Mouse (Mus musculus) hindbrain, embryonic 10.5 days (tissue): Measurements from ENCODE around the gene Il18. TPM values are rescaled to one million over a fixed set of nuclear protein-coding genes. Genes with fewer than 3 reads are reported as not detected.

ENCODE experiments used
- DNase-seq: peaks from one replicate; pipeline ENCODE4 v3.0.0-alpha.2; 2017; ENCODE audit warnings: low spot score
- H3K27ac ChIP-seq: fragments of 300-500 bp; sonication (generic); 2 replicates; pipeline ENCODE4 v1.5.1; 2016; ENCODE audit warnings: mild to moderate bottlenecking, moderate library complexity
- H3K27me3 ChIP-seq: fragments of 300-500 bp; sonication (generic); 2 replicates; pipeline ENCODE4 v1.6.1; 2016; ENCODE audit warnings: mild to moderate bottlenecking; ENCODE audit not compliant: poor library complexity, insufficient read depth, severe bottlenecking
- H3K36me3 ChIP-seq: fragments of 300-500 bp; sonication (generic); 2 replicates; pipeline ENCODE4 v1.6.1; 2016; ENCODE audit warnings: mild to moderate bottlenecking, moderate library complexity
- H3K4me1 ChIP-seq: fragments of 300-500 bp; sonication (generic); replicated peaks from 2 replicates; pipeline ENCODE4 v1.6.1; 2016; ENCODE audit warnings: mild to moderate bottlenecking
- H3K4me3 ChIP-seq: fragments of 300-500 bp; sonication (generic); 2 replicates; pipeline ENCODE4 v1.5.1; 2016; ENCODE audit warnings: mild to moderate bottlenecking, moderate library complexity
- H3K9me3 ChIP-seq: fragments of 300-500 bp; sonication (generic); 2 replicates; pipeline ENCODE4 v1.6.1; 2016; ENCODE audit warnings: mild to moderate bottlenecking, moderate library complexity
- WGBS: fragments of 180-500 bp; shearing (Covaris S2); methylation state at CpG from one replicate; pipeline ENCODE4 v1.1.7; 2016; 5-methylcytosine and 5-hydroxymethylcytosine counted together
- polyA plus RNA-seq: library from polyadenylated mRNA; unstranded; fragments of >200 nt; fragmentation: Nextera tagmentation; extraction: Ambion mirVana; gene quantifications from 2 replicates; pipeline ENCODE4 v1.2.1, GENCODE M21; 2016

Gene Il18
- polyA plus RNA-seq, 1 experiment from 2014 or later, result 5.9 TPM

DNA sequence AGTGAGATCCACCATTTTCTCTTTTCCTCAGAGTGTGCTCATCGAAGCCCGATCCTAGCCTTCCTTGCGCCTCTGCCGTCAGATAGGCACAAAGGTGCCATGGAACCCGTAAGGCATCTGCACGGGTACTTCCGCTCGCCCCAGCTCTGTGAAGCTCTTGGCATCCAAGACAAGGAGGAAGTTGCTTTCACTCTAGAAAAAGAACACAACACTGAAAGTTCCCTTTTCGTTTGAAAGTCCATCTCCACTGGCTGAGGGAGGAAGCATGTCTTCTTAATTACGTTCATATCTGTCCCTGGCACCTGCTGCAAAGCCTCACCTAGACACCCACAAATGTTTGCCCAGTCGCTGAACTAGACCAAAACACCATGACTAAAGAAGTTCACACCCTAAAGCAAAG, 21.3 kb upstream of the Il18 start:
- H3K4me3 ChIP-seq, result no peak overlapping the region
- H3K36me3 ChIP-seq, result no peaks in the 10 kb centered on the region
- WGBS, result 86% methylated on average over 11 of the region's 11 CpGs
- no peak for DNase-seq
- H3K9me3 ChIP-seq, result no peaks in the 10 kb centered on the region
- H3K27me3 ChIP-seq, result no peaks in the 10 kb centered on the region
- H3K27ac ChIP-seq, result no peak overlapping the region
- no peaks in the 10 kb centered on the region for H3K4me1 ChIP-seq

DNA sequence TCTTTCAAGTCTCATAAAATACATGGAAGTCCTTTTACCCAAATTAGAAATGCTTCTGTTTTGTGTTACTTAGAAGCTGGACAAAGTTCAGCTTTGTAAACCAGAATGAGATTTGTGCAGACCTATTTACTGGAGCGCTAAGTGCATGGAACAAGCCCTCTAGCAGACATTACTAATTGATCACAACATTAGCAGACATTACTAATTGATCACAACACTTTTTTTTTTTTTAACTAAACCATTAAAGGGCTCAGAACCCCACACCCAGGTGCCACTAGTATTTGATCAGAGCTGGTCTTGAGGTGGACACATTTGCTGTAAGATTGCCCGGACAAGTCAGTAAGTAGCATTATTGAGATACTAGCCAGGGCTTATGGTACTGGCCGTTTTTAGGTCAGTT, 20.8 kb upstream of the Il18 start:
- no peaks in the 10 kb centered on the region for H3K36me3 ChIP-seq
- no peak overlapping the region for H3K4me3 ChIP-seq
- no peak for DNase-seq
- no peak overlapping the region for H3K27ac ChIP-seq
- no peaks in the 10 kb centered on the region for H3K27me3 ChIP-seq
- H3K4me1 ChIP-seq, result no peaks in the 10 kb centered on the region
- WGBS, result 78% methylated on average over 3 of the region's 3 CpGs
- H3K9me3 ChIP-seq, result no peaks in the 10 kb centered on the region

DNA sequence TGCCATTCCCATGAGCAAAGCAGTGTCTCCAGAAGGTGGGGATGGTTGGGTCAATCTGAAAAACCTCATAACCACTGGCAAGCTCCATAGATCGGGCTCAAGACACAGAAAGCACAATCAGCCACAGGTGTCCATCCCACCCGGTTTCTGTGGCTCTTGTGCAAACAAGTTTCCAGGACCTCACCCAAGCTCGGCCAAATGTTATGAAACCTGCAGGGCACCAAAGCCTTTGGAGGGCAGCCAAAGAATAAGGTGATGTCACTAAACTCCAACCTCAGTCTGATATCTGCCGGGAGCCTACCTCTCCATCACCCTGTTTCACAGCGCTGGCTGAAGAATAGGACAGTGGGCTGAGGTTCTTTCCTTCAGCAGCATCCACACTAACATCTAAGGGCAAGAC, 18.7 kb upstream of the Il18 start:
- Histone ChIP-seq H3K4me1 (no peaks in the 10 kb centered on the region), H3K27me3 (no peaks in the 10 kb centered on the region), H3K27ac (no peak overlapping the region), H3K36me3 (no peaks in the 10 kb centered on the region), H3K4me3 (no peak overlapping the region), H3K9me3 (no peaks in the 10 kb centered on the region)
- WGBS, result 90% methylated on average over 5 of the region's 5 CpGs
- DNase-seq, result no peak

DNA sequence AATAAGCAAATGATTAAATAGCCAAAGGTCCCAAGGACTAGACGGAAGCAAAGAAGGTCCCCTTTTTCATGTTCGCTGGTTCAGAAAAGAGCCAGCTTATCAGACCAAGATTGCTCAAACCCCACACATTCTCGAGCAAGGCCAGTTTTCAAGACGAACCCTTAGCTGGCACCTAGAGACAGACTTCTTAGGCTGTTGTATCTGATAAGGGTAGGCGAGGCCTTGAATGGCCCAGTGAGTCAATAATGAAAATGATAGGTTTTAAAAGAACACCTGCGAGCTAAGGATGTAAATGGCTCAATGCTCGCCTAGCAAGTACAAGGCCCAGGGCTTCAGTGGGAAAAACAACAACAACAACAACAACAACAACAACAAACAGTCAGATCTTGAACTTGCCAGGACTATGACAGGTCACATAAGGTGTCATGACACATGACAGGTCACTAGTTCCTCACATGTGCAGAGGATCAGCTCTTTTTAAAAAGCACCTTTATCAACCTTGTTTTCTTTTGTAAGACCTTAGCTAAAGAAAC, 18.0 kb upstream of the Il18 start:
- H3K27ac ChIP-seq, result no peak overlapping the region
- H3K27me3 ChIP-seq, result no peaks in the 10 kb centered on the region
- WGBS, result 79% methylated on average over 7 of the region's 7 CpGs
- H3K4me3 ChIP-seq, result no peak overlapping the region
- no peaks in the 10 kb centered on the region for H3K9me3 ChIP-seq
- DNase-seq, result no peak
- H3K36me3 ChIP-seq, result no peaks in the 10 kb centered on the region
- H3K4me1 ChIP-seq, result no peaks in the 10 kb centered on the region

DNA sequence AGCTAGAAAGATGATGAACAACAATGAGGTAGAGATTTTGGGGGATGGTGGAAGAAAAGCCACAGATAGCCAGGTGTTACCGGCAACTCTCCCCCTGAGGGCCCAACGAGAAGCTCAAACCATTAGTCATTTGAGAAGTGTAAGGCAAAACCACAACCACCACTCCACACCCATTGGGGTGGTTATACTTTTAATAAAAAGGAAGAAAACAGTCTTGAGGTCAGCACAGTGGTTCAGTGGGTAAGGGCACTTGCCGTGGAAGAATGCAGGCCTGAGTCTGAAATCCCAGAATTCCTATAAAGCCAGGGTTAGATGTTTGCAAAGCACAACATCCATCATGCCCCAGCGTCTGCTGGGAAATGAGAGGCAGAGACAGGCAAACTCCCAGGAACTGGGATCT, 17.3 kb upstream of the Il18 start:
- Histone ChIP-seq H3K36me3 (no peaks in the 10 kb centered on the region), H3K4me1 (no peaks in the 10 kb centered on the region), H3K27me3 (no peaks in the 10 kb centered on the region), H3K9me3 (no peaks in the 10 kb centered on the region), H3K27ac (no peak overlapping the region), H3K4me3 (no peak overlapping the region)
- DNase-seq, result no peak
- 88% methylated on average over 4 of the region's 4 CpGs for WGBS

DNA sequence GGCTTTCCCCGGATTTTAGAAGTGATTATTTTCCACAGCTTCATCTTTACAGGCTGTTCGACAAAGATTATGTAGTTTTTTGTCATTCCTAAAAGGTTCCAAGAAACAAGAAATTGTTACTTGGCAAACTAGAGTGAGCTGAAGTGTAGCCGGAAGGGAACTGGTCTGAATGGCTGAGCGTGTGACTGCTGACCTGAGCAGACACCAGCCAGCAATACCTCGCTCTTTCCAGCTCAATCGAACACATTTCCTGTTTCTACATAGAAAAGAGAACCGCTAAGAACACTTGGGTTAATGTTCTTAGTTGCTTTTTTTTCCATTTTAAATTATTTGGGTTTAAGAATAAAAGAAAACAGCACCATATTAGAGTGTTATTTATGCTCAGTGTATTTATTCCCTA, 14.5 kb upstream of the Il18 start:
- H3K36me3 ChIP-seq, result no peaks in the 10 kb centered on the region
- WGBS, result 78% methylated on average over 7 of the region's 7 CpGs
- H3K4me1 ChIP-seq, result no peaks in the 10 kb centered on the region
- H3K9me3 ChIP-seq, result no peaks in the 10 kb centered on the region
- no peak for DNase-seq
- H3K4me3 ChIP-seq, result no peak overlapping the region
- no peaks in the 10 kb centered on the region for H3K27me3 ChIP-seq
- no peak overlapping the region for H3K27ac ChIP-seq

DNA sequence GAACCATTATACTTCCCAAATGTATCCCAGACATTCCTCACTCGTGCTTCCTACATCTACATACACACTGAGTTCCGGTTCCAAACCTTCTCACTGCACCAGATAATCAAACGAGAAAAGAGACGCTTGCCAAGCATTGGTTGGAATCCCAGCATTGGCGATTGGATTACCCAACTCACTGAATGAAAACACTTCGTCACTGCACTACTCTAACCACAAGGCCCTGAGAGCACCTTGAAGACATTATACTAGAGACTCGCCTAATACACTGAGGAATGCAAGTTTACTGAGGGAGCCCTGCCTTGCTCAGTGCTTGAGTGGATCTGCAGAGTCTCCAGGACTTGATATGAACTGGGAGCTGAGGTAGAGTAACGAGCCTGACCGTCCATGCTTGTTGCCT, 12.2 kb upstream of the Il18 start:
- Histone ChIP-seq H3K9me3 (no peaks in the 10 kb centered on the region), H3K4me1 (no peaks in the 10 kb centered on the region), H3K36me3 (no peaks in the 10 kb centered on the region), H3K27ac (no peak overlapping the region), H3K27me3 (no peaks in the 10 kb centered on the region), H3K4me3 (no peak overlapping the region)
- 80% methylated on average over 9 of the region's 9 CpGs for WGBS
- no peak for DNase-seq

DNA sequence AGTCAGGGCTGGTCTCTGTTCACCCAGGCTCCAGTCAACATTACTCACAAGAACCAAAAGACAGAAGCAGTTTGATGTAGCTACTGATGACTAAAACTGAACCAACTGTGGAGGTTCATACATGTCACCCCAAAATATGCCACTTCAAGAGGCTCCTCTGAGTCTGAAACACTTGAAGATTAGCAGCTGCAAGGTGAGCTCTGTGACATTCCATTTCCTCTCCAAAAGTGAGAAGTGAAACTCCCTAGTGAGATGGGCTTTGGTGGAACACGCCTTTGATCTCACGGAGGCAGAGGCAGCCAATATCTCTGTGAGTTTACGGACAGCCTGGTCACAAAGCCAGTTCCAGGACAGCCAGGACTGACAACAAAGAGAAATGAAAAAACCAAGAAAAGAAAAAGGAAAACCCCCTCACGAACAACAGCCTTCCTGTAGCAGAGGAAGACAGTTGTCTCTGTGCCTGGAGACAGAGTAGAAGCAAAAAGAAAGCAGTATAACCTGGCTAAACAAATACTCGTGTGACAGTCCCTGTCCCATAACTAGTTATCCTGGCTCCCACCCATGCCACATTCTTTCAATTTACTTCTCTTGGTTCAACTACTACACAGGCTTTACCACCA, 6.7 kb upstream of the Il18 start:
- Histone ChIP-seq H3K36me3 (no peaks in the 10 kb centered on the region), H3K4me1 (no peaks in the 10 kb centered on the region), H3K9me3 (no peaks in the 10 kb centered on the region), H3K4me3 (no peak overlapping the region), H3K27ac (no peak overlapping the region), H3K27me3 (no peaks in the 10 kb centered on the region)
- 59% methylated on average over 5 of the region's 5 CpGs for whole genome bisulfite sequencing
- DNase-seq, result no peak

DNA sequence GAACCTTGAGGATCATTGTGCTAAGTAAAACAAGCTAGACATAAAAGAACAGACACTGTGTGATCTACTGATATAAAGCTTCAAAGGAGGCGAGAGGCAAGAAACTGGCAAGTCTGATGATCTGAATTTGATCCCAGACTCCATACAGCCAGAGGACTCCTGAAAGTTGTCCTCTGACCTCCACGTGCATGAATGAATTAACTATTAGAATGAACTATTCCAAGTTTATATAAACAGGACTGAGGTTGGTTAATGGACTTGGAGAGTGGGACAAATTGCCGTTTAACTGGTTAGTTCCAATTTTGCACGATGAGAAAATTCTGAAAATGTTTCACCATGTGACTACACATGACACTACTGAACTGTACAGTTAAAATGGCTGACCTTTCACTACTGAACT, 5.7 kb upstream of the Il18 start:
- WGBS, result 90% methylated on average over 4 of the region's 4 CpGs
- no peaks in the 10 kb centered on the region for H3K9me3 ChIP-seq
- H3K4me1 ChIP-seq, result peaks cover under 1% of the 10 kb centered on the region; the same call in 1 of the 2 replicates
- no peak overlapping the region for H3K4me3 ChIP-seq
- no peaks in the 10 kb centered on the region for H3K36me3 ChIP-seq
- no peak overlapping the region for H3K27ac ChIP-seq
- no peaks in the 10 kb centered on the region for H3K27me3 ChIP-seq
- DNase-seq, result no peak

DNA sequence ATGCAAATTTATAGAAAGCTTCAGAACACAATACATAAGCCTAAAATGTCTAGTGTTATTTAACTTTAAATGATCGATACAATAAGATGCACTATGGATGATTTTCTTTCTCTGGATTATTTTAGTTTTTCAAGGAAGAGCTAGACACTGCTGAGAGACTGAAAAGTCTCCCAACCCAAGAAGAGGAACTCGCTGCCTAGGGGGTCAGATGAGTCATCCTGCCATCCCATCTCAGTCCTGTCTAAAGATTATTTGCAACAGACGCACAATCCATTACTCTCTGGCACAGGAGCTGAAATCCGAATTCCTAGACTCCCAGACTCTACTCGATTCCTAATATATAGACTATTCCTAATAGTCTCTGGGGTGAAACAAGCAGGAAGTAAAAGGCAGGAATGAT, 2.4 kb upstream of the Il18 start:
- Histone ChIP-seq H3K27me3 (no peaks in the 10 kb centered on the region), H3K36me3 (no peaks in the 10 kb centered on the region), H3K4me3 (no peak overlapping the region), H3K4me1 (peaks cover 15% of the 10 kb centered on the region), H3K9me3 (no peaks in the 10 kb centered on the region), H3K27ac (no peak overlapping the region)
- WGBS, result 83% methylated on average over 5 of the region's 5 CpGs
- DNase-seq, result no peak

DNA sequence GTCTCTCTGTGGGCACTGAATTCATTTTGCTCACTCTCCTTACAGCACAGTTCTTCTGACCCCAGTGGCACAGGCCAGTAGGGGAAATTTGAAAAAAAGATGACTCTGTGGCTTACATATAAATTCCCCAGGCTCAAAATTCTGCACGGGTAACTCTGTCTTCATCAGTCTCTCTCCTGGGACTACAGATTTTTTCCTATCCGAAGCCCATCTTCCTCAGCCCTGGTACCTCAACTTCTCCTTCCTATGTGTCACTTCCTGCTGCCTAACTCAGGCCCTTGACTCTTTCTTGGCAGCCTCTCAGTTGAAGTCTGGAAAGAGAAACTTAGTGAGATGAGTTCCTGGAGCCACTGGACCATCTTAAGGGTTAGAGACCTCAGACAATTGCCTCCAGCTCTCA, 1.1 kb upstream of the Il18 start:
- no peak for DNase-seq
- 85% methylated on average over 2 of the region's 2 CpGs for WGBS
- H3K4me1 ChIP-seq, result peaks cover 15% of the 10 kb centered on the region
- H3K4me3 ChIP-seq, result no peak overlapping the region
- H3K9me3 ChIP-seq, result no peaks in the 10 kb centered on the region
- H3K27me3 ChIP-seq, result no peaks in the 10 kb centered on the region
- H3K27ac ChIP-seq, result no peak overlapping the region
- no peaks in the 10 kb centered on the region for H3K36me3 ChIP-seq

DNA sequence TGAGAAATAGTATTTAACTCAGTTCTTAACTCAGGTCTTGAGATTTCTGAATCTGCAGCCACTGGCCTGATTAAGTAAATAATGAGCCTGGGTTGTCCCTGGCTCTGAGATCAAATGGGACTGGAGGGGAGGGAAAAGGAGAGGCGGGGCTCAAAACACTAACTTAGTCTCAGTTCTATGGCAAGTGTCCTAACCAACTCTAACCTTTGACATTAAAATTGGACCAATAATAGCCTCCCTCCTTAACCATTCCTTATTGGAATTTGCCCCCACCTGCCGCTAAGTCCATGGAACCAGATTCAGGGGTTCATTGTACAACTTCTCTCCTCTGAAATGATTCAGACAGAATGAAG, 443 bp downstream of the Il18 start, which contains the start of gene Bco2:
Gene Bco2, minus strand, starts transcription at position 88 of the 353 bp plus-strand sequence.
- WGBS, result 18% methylated on average over 2 of the region's 2 CpGs
- peaks cover 15% of the 10 kb centered on the region for H3K4me1 ChIP-seq
- H3K36me3 ChIP-seq, result no peaks in the 10 kb centered on the region
- H3K4me3 ChIP-seq, result peak within 1 kb of the TSS; percentile 41
- no peaks in the 10 kb centered on the region for H3K27me3 ChIP-seq
- peak within 1 kb of the TSS; percentile 79 for H3K27ac ChIP-seq
- no peaks in the 10 kb centered on the region for H3K9me3 ChIP-seq
- DNase-seq, result no peak

DNA sequence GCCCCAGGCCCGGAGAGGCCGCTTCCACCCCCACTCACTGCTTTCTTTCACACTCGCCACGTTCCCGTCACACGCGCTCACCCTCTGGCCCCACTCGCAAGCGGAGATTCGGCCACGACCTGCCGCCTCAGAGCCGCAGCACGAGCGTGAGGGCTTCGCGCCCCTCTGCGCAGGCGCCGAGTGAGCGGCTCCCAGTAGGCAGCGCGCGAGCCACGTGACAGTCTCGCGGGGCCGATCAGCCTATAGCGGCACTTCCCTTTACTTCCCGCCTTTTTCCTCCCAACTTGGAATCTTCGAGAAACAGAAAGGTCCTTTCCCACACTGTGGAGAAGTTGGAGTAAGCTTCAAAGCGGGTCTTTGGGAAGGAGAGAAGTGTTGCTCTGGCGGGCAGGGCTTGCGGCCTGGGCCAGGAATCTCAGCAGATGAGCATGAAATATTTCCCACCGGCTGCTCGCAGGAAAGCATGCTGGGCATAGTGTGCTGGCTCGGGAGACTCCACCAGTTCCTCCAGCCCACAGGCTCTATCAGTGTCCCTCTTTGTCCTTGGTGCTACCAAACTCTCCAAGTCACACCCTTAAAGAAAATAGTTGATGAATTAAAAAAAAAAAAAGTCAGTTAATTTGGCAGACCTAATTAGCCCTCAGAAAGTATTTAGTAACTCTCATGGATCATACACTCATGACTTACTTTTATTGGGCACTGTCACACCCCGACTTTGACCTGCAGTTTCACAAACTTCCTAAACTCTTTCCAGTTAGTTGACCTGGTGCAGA, 6.7 kb downstream of the Il18 start, which contains the start of gene Tex12:
Gene Tex12, minus strand, starts transcription at position 181 of the 773 bp plus-strand sequence.
- 85% methylated on average over 38 of the region's 38 CpGs for WGBS
- H3K27me3 ChIP-seq, result no peaks in the 10 kb centered on the region

More for the DNA sequence above, 6.7 kb downstream of the Il18 start, which contains the start of gene Tex12:
- Histone ChIP-seq H3K4me3 (no peak within 1 kb of the TSS), H3K36me3 (no peaks in the 10 kb centered on the region), H3K9me3 (no peaks in the 10 kb centered on the region), H3K4me1 (no peaks in the 10 kb centered on the region), H3K27ac (no peak within 1 kb of the TSS)
- DNase-seq, result no peak
